ENCODE assay signal across 32 mouse cellular contexts in genomic region chr6:25286313-25286712, GRCm38 (mm10).
A peak's percentile ranks its signal among the peaks of the same experiment; 100 is the strongest.
DNase-seq lines count a peak whose midpoint lies in the region; ATAC-seq lines count a peak whose summit lies in the region.
"Had no signal": no experiment of that assay in that cellular context is flagged by ENCODE, and none has a peak within 500 bp of the region (broad histone marks: within the 10 kb centered on the region; RNA-seq: fewer than 3 reads in every experiment).

No protein-coding gene starts in this region.

- WGBS in forebrain, embryonic 14.5 days: 81% methylated on average over 6 of the region's 6 CpGs
- WGBS in forebrain, embryonic 10.5 days: 92% methylated on average over 6 of the region's 6 CpGs

- no peak overlapping the region for H3K4me2 ChIP-seq in forebrain, embryonic 14.5 days (ENCODE audit: low read length)
- H3K4me2 ChIP-seq: embryonic facial prominence, embryonic 13.5 days; heart, embryonic 12.5 days; heart, embryonic 15.5 days; hindbrain, embryonic 13.5 days; intestine, embryonic 15.5 days had no signal

- H3K9ac ChIP-seq in forebrain, embryonic 14.5 days (ENCODE audit: low read length): no peak overlapping the region
- H3K9ac ChIP-seq: embryonic facial prominence, embryonic 13.5 days; heart, embryonic 12.5 days; heart, embryonic 15.5 days; hindbrain, embryonic 13.5 days; intestine, embryonic 15.5 days had no signal

- peak; percentile 42 for DNase-seq in forebrain, embryonic 14.5 days (ENCODE audit: low spot score)
- no peak for DNase-seq in forebrain, embryonic 10.5 days (ENCODE audit: extremely low spot score, low spot score)
- peak; percentile 24 to 26 for DNase-seq in right cerebral cortex, postnatal 10 days (ENCODE audit: low spot score in 2 of 2)
- no peak for DNase-seq in right cerebral cortex, postnatal 25 days
- DNase-seq in brain, adult 2 months (ENCODE audit: low read depth, low spot score): peak; percentile 18
- peak; percentile 24 for DNase-seq in brain, embryonic 18.5 days (ENCODE audit: low read depth, low spot score)
- no peak for DNase-seq in cerebellum, adult 9-10 months
- DNase-seq in adrenal gland, postnatal 10 days: no peak
- DNase-seq: adrenal gland, postnatal 14 days; B cell, adult 2 months; cerebellum, adult 11 months; cerebellum, adult 2 months; cerebellum, postnatal 10 days; cerebellum, postnatal 36 days; embryo, embryonic 11 days; gastrocnemius, postnatal 25 days; heart, adult 18-20 months; heart, postnatal 10 days; heart, postnatal 36 days; kidney, adult 11 months had no signal

- no peak overlapping the region for H3K27ac ChIP-seq in forebrain, embryonic 14.5 days (ENCODE audit: low read depth, low read length)
- no peak overlapping the region for H3K27ac ChIP-seq in forebrain, embryonic 10.5 days
- H3K27ac ChIP-seq: embryonic facial prominence, embryonic 10.5 days; embryonic facial prominence, embryonic 13.5 days; heart, embryonic 15.5 days; hindbrain, embryonic 10.5 days; hindbrain, embryonic 13.5 days; intestine, embryonic 15.5 days had no signal

- no peak overlapping the region for H3K4me3 ChIP-seq in forebrain, embryonic 14.5 days (ENCODE audit: low read depth, low read length)
- no peak overlapping the region for H3K4me3 ChIP-seq in forebrain, embryonic 10.5 days
- H3K4me3 ChIP-seq: embryonic facial prominence, embryonic 10.5 days; embryonic facial prominence, embryonic 13.5 days; erythroblast, embryonic 14.5 days; heart, embryonic 12.5 days; heart, embryonic 15.5 days; hindbrain, embryonic 10.5 days; hindbrain, embryonic 13.5 days; intestine, embryonic 15.5 days had no signal

- no peaks in the 10 kb centered on the region for H3K4me1 ChIP-seq in forebrain, embryonic 14.5 days (ENCODE audit: control insufficient read depth, insufficient read depth, low read length)
- no peaks in the 10 kb centered on the region for H3K4me1 ChIP-seq in forebrain, embryonic 10.5 days
- H3K4me1 ChIP-seq: embryonic facial prominence, embryonic 10.5 days; embryonic facial prominence, embryonic 13.5 days; heart, embryonic 12.5 days; heart, embryonic 15.5 days; hindbrain, embryonic 10.5 days; hindbrain, embryonic 13.5 days; intestine, embryonic 15.5 days had no signal

- H3K27me3 ChIP-seq in forebrain, embryonic 14.5 days (replicated peaks; ENCODE audit: control insufficient read depth, insufficient read depth, low read length): no peaks in the 10 kb centered on the region
- no peaks in the 10 kb centered on the region for H3K27me3 ChIP-seq in forebrain, embryonic 10.5 days (ENCODE audit: poor library complexity, severe bottlenecking)
- H3K27me3 ChIP-seq: CH12.LX; embryonic facial prominence, embryonic 13.5 days; heart, embryonic 12.5 days; heart, embryonic 15.5 days; intestine, embryonic 15.5 days; Patski had no signal

- ATAC-seq in forebrain, embryonic 14.5 days: no peak; the same call in 1 of the 2 replicates
- ATAC-seq: hindbrain, embryonic 16.5 days; intestine, embryonic 15.5 days; Patski had no signal

- no peaks in the 10 kb centered on the region for H3K36me3 ChIP-seq in forebrain, embryonic 14.5 days (ENCODE audit: control insufficient read depth, insufficient read depth, low read length)
- no peaks in the 10 kb centered on the region for H3K36me3 ChIP-seq in forebrain, embryonic 10.5 days (replicated peaks)
- H3K36me3 ChIP-seq: embryonic facial prominence, embryonic 10.5 days; embryonic facial prominence, embryonic 13.5 days; G1E; heart, embryonic 12.5 days; heart, embryonic 15.5 days; hindbrain, embryonic 10.5 days; hindbrain, embryonic 13.5 days; intestine, embryonic 15.5 days had no signal

- no peaks in the 10 kb centered on the region for H3K9me3 ChIP-seq in forebrain, embryonic 14.5 days (replicated peaks; ENCODE audit: control insufficient read depth, low read length)
- no peaks in the 10 kb centered on the region for H3K9me3 ChIP-seq in forebrain, embryonic 10.5 days
- H3K9me3 ChIP-seq: embryonic facial prominence, embryonic 10.5 days; embryonic facial prominence, embryonic 13.5 days; G1E; heart, embryonic 12.5 days; heart, embryonic 15.5 days; hindbrain, embryonic 10.5 days; hindbrain, embryonic 13.5 days; intestine, embryonic 15.5 days had no signal

Comparison
In these comparisons a context has a peak if more than half of its experiments do, and no peak if none do; other contexts are left out.
1. DNase-seq: peak in forebrain, embryonic 14.5 days (single experiment), right cerebral cortex, postnatal 10 days (2 of 2), brain, adult 2 months (single experiment) and brain, embryonic 18.5 days (single experiment); none in forebrain, embryonic 10.5 days (single experiment), right cerebral cortex, postnatal 25 days (single experiment), cerebellum, adult 9-10 months (single experiment) and adrenal gland, postnatal 10 days (single experiment).